Mouse (Mus musculus) heart, postnatal 36 days (tissue): ENCODE measurements around the gene Nup188. TPM values are rescaled to one million over a fixed set of nuclear protein-coding genes. Genes with fewer than 3 reads are reported as not detected.

Experiments
- DNase-seq, 2 experiments: peaks; one replicate each; pipeline ENCODE4 v3.0.0; 2021 to 2022
- intact Hi-C: fragments of 180-260 bp; cut with DNase I; formaldehyde crosslinking; loops from one replicate; pipeline ENCODE4 v1.15.1; 2025
- total RNA-seq, 2 experiments: library from RNA; stranded (reverse); gene quantifications; 2 replicates each; pipeline ENCODE4 v1.2.3; 2021

The Nup188 gene
- total RNA-seq, 2 experiments from 2014 or later = 17.0 to 20.5 TPM

DNA sequence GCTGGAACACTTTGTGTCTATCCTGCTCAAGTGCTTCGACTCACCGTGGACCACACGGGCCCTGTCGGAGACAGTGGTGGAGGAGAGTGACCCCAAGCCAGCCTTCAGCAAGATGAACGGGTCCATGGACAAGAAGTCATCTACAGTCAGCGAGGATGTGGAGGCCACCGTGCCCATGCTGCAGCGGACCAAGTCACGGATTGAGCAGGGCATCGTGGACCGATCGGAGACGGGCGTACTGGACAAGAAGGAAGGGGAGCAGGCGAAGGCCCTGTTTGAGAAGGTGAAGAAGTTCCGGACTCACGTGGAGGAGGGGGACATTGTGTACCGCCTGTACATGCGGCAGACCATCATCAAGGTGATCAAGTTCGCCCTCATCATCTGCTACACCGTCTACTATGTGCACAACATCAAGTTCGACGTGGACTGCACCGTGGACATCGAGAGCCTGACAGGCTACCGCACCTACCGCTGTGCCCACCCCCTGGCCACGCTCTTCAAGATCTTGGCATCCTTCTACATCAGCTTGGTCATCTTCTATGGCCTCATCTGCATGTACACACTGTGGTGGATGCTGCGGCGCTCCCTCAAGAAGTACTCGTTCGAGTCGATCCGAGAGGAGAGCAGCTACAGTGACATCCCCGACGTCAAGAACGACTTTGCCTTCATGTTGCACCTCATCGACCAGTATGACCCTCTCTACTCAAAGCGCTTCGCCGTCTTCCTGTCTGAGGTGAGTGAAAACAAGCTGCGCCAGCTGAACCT, 30.4 kb upstream of the Nup188 start:
- intact Hi-C loops = no loop called here
- DNase-seq = peak in 1 of 2 experiments; percentile 15

DNA sequence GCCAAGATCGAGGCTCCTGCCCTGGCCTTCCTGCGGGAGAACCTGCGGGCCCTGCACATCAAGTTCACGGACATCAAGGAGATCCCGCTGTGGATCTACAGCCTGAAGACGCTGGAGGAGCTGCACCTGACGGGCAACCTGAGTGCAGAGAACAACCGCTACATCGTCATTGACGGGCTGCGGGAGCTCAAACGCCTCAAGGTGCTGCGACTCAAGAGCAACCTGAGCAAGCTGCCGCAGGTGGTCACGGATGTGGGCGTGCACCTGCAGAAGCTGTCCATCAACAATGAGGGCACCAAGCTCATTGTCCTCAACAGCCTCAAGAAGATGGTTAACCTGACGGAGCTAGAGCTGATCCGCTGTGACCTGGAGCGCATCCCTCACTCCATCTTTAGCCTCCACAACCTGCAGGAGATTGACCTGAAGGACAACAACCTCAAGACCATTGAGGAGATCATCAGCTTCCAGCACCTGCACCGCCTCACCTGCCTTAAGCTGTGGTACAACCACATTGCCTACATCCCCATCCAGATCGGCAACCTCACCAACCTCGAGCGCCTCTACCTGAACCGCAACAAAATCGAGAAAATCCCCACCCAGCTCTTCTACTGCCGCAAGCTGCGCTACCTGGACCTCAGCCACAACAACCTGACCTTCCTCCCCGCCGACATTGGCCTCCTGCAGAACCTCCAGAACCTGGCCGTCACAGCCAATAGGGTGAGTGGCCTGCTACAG, 29.4 kb upstream of the Nup188 start:
- intact Hi-C loops = no loop called here
- DNase-seq = no peak

DNA sequence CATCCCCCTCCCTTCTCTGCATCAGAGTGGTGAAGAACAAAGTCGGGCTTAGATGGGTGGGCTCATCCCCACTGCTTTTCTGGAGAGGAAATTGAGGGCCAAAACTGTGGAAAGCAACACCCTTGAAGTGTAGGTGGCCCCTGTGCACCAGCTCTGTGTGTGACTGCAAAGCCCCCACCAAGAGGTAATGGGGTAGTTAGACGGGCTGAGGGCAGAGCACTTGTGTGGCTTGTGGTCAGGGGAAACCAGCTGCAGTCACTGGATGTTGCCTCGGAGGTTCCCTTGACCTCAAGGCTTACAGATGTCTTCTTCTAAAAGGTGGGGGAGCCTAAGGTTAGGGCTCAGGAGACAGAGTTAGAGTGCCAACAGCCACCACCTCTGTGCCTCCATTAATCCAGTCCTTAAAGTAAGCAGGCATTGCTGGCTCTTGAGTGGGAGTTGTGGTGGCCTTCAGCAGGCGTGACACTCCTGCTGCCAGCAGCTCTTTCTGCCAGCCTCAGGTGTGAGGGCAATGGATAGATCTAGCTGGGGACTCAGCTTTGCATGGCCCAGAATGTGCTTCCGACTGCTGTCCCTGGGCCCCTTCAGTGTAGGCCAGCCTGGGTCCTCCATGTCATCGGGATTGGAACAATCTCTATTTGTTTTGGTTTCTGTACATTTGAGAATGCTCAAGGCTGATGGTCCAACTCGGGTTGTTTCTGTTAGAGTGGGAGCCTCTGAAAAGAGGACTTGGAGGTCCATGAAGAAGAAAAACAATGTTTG, 28.3 kb upstream of the Nup188 start:
- intact Hi-C loops = no loop called here
- DNase-seq = peak in 1 of 2 experiments; percentile 31

DNA sequence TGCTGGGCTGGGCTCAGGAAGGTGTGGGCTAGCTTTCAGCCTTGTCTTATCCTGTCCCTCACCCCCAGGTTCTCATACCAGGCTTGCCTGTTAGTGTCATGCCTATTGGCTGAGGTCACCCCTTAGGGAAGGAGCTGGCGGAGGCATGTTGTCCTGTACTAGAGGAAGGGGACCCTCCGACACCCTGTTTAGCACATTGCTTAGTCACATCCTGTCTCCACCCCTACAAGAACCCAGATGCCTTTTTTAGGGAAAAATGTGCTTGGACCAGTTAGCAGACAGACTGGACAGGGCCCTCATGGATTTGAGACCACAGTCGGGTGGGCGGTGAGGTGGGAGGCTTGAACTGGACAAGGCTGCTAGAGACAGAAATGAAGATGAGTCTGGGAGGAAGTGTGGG, 27.6 kb upstream of the Nup188 start:
- intact Hi-C loops = no loop called here
- DNase-seq = peak; percentile 77 to 82

DNA sequence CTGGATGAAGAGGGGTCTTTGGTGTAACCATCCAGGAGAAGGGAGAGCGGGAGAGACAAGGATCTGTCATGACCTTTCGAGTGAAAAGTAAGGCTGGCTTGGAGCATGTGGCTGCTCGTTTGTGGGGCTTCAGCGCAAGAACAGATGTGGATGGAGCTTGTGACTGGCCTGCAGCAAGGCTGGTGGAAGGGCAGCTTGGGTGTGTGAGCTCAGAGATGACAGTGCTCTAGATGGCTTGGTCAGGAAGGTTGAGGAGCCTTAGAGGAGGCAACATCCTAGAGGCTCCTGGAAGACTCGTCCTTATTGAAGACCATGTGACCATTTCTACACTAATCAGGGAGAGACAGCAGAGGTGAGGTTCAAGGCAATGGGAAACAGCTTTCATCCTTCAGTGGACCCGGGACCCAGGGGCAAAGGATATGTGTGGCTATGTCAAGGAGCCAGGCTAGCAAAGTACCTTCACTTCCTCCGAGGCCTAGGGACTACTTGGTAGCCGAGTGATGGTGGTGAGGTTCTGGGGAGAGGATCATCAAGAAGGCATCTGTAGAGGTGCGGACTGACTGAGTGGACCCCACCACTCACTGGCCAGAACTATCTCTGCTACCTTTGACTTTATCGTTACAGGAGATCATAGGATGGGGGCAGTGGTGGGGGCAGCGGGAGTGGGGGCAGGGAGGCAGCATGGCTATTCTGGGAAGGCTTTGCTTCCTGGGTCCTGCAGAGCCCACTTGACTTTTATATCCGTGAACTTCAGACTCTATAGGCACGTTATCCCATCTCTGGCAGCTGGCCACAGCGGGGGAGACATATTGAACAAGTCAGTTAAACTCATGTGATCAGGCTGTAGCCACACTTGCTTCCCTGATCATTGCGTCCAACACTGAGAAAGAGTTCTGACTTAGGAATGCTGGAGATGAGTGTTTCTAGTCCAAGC, 26.8 kb upstream of the Nup188 start:
- peak; percentile 31 to 53 for DNase-seq
- intact Hi-C loops = no loop called here

DNA sequence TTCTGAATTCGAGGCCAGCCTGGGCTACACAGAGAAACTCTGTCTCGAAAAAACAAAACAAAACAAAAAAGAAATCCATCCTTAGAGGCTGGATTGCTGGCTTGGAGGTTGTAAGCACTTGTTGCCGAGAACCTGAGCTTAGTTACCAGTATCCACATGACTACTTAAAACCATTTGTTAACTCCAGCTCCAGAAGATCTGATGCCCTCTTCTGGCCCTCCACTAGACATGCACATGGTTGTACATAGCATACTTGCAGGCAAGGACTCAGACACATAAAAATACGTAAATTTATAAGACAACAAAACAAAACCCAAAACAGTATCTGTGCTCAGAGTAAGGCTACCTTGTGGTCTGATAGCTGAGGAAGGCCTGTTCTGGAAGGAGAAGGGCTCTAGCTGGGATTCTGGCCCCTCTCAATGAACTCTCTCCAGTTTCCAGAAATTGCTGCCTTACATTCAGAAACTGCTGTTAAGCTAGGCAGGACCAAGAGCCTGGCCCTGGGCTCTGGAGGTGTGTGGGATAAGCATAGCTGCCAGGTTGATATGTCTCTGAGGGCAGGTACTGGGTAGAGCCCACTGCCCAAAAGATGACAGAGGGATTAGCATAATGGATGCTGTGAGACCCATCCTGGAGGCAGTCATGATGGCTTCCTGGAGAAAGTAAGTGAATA, 25.0 kb upstream of the Nup188 start:
- intact Hi-C loops = no loop called here
- peak in 1 of 2 experiments; percentile 22 for DNase-seq

DNA sequence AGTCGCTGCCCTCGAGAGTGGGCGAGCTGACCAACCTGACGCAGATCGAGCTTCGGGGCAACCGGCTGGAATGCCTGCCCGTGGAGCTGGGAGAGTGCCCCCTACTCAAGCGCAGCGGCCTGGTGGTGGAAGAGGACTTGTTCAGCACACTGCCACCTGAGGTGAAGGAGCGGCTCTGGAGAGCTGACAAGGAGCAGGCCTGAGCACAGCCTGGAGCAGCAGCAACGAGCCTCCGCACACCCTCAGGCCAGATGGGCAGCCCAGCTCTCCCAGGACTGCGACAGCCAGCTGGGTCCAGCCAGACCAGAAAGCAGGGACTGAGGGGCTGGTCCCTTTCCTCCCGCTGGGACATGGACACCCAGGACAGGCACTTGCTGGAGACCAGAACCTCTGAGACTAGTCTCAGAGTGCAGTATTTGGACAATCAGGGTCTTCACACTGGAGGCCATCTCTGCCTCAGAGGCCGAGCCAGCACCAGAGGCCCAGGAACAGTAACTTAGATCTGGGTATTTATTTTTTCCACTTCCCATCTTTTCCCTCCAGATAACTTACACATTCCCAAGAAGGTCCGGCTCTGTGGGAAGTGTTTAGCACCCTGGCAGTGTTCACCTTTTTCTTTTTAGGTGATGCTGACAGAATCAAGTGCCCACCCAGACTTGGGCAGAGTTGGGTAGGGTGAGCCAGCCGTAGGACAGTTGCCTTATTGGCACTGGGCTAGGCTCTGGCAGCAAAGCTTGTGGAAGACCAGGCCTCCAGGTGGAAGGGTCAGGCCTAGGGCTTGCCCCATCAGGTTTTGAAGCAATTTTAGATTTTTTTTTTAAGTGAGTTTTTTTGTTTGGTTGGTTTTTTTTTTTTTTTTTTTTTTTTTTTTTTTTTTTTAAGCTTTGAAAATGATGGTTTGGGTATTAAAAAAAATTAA, 24.0 kb upstream of the Nup188 start:
- peak in 1 of 2 experiments; percentile 42 for DNase-seq
- intact Hi-C loops = loop anchor here (1.0 kb wide), 1 partner anchor 23 kb away; no protein-coding TSS in a partner anchor

DNA sequence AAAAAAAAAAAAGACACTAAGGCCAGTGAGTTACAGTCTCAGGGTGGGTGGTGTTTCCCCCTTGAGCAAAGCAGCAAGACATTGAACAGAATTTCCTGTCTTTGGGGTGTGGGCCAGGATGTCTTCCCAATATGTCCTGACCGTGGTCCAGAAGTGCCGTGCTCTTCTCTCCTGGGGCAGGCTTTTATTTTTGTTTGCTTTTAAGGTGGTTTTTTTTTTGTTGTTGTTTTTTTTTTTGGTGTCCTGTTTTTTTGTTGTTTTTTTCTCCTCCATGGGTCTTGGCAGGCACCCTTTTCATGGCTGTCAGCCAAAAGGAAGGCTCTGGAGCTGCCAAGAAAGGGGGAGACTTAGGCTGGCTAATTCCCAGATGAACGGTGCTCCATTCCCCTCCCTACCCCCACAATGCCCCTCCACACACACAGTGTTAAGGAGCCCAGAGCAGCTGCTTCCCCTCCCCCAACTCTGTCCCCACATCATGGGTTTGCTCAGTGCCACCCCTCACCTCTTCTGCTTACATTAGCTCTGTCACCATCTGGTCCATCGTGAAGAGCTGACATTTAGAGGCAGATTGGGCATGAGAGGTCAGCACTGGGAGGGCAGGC, 23.3 kb upstream of the Nup188 start:
- intact Hi-C loops = loop anchor here (1.0 kb wide), 1 partner anchor 24 kb away; no protein-coding TSS in a partner anchor
- peak; percentile 75 to 82 for DNase-seq

DNA sequence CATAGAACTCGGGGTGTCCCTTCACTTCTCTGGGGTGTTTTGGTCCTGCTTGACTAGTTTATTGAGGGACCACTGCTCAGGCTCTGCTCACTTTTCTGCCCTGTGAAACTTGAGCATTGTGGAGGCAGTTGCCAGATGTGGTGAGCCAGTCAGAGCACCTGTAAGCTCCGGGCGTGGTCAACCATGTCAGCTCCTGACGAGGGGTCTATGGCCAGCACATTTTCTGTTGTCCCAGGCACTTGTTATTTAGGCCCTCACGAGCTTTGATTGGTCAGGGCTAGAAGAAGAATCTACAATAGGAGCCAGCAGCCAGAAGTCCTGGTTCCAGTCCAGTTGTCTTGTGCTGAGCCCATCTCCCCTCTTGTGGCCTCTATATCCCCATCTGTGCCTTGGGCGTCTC, 22.4 kb upstream of the Nup188 start:
- DNase-seq = peak in 1 of 2 experiments; percentile 32
- intact Hi-C loops = no loop called here

DNA sequence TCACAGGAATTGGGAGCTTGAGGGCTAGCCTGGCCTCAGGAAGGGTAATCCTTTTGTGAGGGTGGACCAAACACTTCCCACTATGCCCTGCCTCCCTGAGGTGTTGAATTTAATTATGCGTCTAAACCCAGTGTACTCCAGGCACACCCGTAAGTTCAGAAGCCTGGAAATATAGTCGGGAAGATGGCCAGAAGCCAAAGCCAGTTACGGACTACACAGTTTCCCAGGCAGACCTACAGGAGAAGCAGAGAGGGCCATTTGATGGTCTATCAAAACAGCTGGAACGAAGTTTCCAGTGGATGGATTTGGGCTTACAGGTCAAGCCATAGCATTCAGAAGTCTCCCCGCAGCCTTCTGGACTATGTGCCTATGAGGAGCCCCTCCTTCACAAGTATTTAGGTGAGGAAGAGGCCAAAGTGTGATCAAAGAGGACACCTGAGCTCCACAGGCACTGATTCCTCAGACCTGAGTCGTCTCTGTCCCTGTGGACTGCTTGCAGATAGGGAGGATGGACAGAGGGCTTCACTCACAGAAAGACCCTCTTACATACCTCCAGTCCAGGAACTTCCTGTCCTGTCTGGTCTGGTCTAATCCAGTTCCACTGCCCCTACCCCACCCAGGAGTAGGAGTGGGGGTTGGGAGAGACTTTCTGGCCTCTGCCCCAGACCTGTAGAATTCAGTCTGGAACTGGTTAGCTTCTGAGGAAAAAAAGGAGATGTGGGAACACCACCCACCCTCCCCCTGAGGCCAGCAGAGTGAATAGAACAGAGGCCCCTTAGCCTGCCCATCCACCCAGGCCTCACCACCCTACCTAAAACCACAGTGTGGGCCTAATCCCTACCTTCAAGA, 21.3 kb upstream of the Nup188 start:
- intact Hi-C loops = no loop called here
- DNase-seq = peak in 1 of 2 experiments; percentile 60

DNA sequence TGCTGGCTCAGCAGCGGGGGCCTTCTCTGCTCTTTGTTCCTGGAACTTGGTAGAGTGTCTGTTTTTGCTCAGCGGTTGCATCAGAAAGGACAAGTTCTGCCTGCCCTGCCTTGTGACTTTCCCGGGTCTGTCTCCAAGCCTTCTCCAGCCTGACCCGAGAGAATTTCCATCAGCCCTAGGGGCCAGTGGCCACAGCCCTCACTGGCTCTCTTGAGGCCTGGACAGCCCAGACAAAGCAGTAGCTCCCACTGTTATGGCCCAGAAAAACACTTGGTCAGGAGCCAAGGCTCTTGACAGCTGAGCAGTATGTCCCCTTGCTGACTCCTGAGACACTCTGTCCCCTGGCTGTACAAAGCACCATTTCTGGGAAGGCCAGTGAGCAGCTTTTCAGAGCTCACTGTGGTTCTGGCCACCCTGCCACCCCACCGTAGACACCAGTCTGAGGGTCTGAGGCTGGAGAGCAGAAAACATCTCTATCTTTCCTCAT, 20.4 kb upstream of the Nup188 start, which contains the start of gene Phyhd1:
Phyhd1 (plus strand) TSS at position 437 of the 487 bp plus-strand sequence.
- intact Hi-C loops = no loop called here
- DNase-seq = peak; percentile 82 to 87

DNA sequence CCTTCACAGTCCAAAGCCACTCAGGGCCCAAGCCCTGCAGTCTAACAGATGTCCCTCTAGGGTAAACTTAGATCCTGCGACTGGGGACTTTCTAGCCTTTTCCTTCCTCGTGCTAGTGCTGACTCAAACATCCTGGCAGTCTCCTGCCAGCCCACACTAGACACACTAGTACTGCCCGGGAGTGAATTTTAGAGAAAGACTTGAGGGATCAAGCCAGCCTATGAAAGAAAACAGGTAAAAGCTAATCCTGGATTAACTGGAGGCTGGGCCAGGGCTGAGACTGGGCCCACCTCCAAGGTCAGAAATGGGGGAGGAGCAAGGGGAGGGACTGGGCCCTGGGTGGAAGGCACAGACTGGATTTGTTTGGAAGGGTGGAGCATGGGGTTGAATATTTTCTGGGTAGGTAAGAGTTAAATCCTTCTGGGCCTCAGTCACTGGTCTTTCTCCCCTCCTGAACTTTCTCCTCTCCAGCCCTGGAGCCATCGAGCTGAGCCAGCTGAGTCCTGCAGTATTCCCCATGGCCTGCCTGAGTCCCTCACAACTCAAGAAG, 19.7 kb upstream of the Nup188 start:
- intact Hi-C loops = no loop called here
- peak; percentile 83 to 87 for DNase-seq

DNA sequence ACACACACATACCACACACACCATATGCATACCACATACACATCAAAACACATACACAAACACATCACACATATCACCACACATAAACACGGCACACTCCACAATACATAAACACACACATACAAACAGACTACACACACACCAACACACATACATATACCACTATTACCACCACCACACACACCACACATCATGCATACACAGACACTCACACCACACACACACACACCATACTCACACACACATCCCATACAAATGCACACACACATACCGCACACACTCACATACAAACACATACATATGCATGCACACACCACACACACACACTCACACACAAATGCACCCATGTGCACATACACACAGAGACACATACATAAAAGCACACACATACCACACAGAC, 18.7 kb upstream of the Nup188 start:
- no peak for DNase-seq
- intact Hi-C loops = no loop called here

DNA sequence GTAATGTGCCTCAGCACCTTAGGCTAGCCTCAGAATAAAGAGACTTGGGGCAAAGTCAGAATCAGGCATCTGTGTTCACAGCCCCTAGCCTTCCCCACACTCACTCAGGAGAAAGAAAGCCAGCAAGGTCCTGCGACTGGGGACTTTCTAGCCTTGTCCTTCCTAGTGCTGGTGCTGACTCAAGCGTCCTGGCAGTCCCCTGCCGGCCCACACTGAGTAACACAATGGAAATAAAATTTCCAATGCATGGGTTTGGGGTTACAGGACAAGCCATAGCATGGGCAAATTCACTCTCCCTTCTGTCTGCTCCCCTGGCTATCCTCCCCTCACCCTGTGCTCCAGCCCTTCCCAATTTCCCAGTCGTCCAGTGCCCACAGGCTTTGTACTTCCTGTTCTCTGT, 17.8 kb upstream of the Nup188 start:
- intact Hi-C loops = no loop called here
- peak in 1 of 2 experiments; percentile 22 for DNase-seq

DNA sequence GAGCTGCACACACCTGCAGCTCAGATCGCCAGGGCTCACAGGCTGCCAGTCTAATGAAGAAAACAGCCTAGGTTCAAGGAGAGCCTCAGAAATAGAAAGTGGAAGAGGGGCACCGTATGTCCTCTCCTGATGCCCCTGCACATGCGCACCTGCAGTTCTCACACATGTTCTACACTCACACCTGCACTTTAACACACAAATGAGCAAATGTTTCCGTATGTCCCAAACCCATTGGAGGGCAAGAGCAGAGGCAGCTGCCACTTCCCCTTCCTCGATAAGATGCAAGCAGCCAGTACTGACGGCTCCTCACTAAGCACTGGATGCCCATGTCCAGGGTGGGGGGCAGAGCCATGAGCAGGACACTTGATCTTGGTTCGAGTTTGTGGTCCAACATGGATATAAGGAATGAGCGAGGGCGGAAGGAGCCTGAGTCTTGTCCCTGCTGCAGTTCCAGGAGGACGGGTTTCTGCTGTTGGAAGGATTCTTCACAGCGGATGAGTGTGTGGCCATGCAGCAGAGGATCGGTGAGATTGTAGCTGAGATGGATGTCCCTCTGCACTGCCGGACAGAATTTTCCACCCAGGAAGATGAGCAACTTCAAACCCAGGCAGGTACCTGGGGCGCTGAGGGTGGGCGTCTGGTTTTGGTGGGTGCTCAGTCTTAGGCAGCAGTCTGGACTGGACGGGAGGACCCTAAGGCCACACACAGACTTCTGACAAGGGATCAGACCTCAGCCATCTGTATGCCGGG, 16.8 kb upstream of the Nup188 start:
- peak in 1 of 2 experiments; percentile 13 for DNase-seq
- intact Hi-C loops = no loop called here

DNA sequence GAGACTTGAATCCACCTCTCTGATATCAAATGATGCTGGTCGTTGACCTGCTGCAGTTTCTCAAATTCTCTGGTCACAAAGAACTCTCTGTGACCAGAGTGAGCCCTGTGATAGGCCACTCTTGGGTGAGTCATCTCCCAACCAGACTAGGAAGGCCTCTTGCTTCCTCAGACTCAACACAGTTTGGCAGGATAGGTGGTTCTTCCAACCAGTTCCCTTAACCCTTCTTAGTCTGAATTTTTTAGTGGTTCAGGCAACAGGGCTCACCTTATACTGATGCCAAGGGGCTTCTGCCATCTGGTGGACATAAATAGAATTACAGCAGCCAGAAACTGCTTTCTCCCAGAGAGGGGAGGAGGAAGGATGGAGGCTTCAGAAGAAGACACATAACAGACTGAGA, 16.1 kb upstream of the Nup188 start:
- intact Hi-C loops = loop anchor here (1.0 to 2.0 kb wide), 5 partner anchors 33 to 141 kb away; partner anchors contain the start of genes Endog, Kyat1, Lrrc8a and Spout1
- DNase-seq = peak; percentile 71 to 79
